Mouse (Mus musculus): ENCODE measurements around the gene Krtap5-5. TPM values are rescaled to one million over a fixed set of nuclear protein-coding genes. Genes with fewer than 3 reads are reported as not detected.
"Not testable (repeated sequence)": the region's sequence is repeated elsewhere in the genome, so short reads cannot be mapped to it uniquely, and the experiment has no call there.

Gene Krtap5-5
- not detected in 2 replicates for polyA plus RNA-seq (2016; fragmentation: Nextera tagmentation; extraction: Ambion mirVana)

DNA sequence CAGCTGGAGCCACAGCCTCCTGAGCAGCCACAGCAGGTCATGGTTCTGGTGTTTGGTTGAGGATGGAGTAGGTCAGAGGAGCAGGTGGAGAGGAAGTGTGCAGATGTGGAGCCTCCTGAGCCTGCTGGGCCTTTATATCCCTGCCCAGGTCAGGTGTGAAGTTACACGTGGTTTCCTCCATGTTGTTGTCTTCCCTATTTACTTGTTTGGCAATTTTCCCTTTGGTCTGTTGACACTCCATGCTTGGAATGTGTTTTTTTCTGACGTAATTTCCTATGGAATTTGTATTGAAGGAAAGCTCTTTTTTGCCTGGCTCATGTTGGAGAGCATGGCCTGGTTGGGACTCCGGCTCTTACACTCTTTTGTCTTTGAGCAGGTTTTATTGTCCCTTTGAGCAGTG, at the start of gene Krtap5-5:
TSS of gene Krtap5-5 (minus strand) at position 101 of the 400 bp plus-strand sequence.
- ATAC-seq (ENCODE audit: insufficient number of reproducible peaks, insufficient read depth, low FRiP score, low TSS enrichment, low read depth); H3K9me3 ChIP-seq: not testable (repeated sequence)
- WGBS = 49% methylated on average over 3 of the region's 3 CpGs

DNA sequence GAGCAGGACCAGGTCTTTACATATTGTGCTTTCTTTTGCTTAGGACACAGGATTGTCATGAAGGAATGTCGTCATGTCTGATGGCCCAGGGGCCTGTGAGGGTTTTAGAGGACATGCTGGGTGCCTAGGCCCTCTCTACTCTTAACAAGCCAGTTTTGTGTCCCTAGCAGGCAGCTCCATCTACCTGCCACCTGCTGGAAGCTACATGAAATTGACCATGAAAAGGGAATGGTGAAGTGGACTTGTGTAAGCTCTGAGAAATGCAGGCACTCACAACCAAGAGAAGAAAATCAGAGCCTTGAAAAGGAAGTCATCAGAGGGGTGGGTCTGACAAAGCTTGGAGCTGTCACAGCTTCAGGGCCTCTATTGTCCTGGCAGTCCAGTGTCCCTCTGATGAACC, 49.5 kb upstream of the Krtap5-5 start:
- not testable (repeated sequence) for H3K36me3 ChIP-seq; ATAC-seq (ENCODE audit: insufficient number of reproducible peaks, insufficient read depth, low FRiP score, low TSS enrichment, low read depth); H3K27ac ChIP-seq; H3K4me1 ChIP-seq (replicated peaks); H3K4me3 ChIP-seq (replicated peaks); H3K9me3 ChIP-seq; H3K9ac ChIP-seq (replicated peaks); H3K4me2 ChIP-seq
- H3K27me3 ChIP-seq = peaks cover 13% of the 10 kb centered on the region
- WGBS = 63% methylated on average over 1 of the region's 1 CpGs

More for the DNA sequence above, at the start of gene Krtap5-5:
- H3K36me3 ChIP-seq; H3K4me3 ChIP-seq (replicated peaks); H3K9ac ChIP-seq (replicated peaks); H3K4me1 ChIP-seq (replicated peaks); H3K27me3 ChIP-seq; H3K4me2 ChIP-seq; H3K27ac ChIP-seq: not testable (repeated sequence)

DNA sequence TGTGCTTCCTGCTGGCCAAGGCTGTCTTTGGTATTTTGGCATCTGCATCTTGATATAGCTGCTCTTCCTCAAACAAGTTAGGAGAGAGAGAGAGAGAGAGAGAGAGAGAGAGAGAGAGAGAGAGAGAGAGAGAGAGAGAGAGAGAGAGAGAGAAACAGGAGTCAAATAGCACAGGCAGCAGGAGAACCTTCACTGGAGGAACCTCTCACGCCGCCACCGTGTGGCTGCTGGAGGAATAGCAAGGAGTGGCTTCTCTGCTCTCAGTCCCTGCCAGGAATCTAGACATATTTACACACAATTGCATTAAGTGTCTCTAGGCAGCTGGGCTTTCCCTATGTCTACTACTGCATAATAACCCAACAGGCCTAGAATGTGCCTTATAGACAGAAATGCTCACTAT, 48.4 kb upstream of the Krtap5-5 start:
- not testable (repeated sequence) for H3K4me1 ChIP-seq (replicated peaks); H3K27ac ChIP-seq; H3K4me2 ChIP-seq; H3K9me3 ChIP-seq; H3K9ac ChIP-seq (replicated peaks); H3K36me3 ChIP-seq; ATAC-seq (ENCODE audit: insufficient number of reproducible peaks, insufficient read depth, low FRiP score, low TSS enrichment, low read depth); H3K4me3 ChIP-seq (replicated peaks)
- peaks cover 12% of the 10 kb centered on the region for H3K27me3 ChIP-seq
- WGBS = 0% methylated on average over 3 of the region's 3 CpGs

DNA sequence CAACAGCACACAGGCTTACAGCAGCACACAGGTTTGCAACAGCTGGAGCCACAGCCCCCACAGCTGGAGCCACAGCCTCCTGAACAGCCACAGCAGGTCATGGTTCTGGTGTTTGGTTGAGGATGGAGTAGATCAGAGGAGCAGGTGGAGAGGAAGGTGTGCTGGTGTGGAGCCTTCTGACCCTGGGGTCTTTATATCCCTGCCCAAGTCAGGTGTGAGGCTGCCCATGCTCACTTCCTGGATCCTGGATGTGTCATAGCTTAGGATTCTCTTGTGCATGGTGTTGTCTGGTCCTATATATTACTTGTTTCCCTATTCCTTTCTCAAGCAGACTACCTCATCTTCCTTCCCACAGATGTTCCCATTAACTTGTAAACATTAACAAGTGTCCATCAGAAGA, 44.5 kb upstream of the Krtap5-5 start, which contains the start of gene Gm4559:
TSS of gene Gm4559 (minus strand) at position 101 of the 400 bp plus-strand sequence.
- not testable (repeated sequence) for H3K9ac ChIP-seq (replicated peaks); H3K27me3 ChIP-seq; H3K4me1 ChIP-seq (replicated peaks); H3K9me3 ChIP-seq; ATAC-seq (ENCODE audit: insufficient number of reproducible peaks, insufficient read depth, low FRiP score, low TSS enrichment, low read depth); H3K4me2 ChIP-seq; H3K4me3 ChIP-seq (replicated peaks); H3K27ac ChIP-seq; H3K36me3 ChIP-seq

DNA sequence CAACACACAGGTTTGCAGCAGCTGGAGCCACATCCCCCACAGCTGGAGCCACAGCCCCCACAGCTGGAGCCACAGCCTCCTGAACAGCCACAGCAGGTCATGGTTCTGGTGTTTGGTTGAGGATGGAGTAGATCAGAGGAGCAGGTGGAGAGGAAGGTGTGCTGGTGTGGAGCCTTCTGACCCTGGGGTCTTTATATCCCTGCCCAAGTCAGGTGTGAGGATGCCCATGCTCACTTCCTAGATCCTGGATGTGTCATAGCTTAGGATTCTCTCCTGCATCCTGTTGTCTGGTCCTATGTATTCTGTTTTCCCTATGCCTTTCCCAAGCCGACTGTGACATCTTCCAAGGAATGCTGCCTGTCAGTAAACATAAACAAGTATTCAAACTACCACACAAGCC, 28.5 kb upstream of the Krtap5-5 start, which contains the start of gene Gm2431:
TSS of gene Gm2431 (minus strand) at position 101 of the 400 bp plus-strand sequence.
- not testable (repeated sequence) for H3K4me1 ChIP-seq (replicated peaks); H3K4me2 ChIP-seq; H3K36me3 ChIP-seq; H3K27me3 ChIP-seq; H3K9ac ChIP-seq (replicated peaks); ATAC-seq (ENCODE audit: insufficient number of reproducible peaks, insufficient read depth, low FRiP score, low TSS enrichment, low read depth); H3K27ac ChIP-seq; H3K4me3 ChIP-seq (replicated peaks); H3K9me3 ChIP-seq
- WGBS = 50% methylated on average over 1 of the region's 1 CpGs

DNA sequence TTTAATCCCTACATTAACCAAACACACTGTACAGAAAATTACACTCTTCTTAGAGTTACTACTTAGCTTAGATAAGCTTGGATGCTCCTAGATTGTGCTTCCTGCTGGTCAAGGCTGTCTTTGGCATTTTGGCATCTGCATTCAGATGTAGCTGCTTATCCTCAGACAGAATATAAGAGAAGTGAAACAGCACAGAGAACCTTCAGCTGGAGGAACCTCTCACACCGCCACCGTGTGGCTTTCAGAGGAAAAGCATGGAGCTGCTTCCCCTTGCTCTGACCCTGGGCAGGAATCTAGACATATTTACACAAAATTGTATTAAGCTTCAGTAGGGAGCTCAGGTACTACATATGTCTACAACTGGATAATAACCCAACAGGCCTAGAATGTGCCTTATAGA, 25.7 kb upstream of the Krtap5-5 start:
- Histone ChIP-seq H3K9ac (replicated peaks) (no peak overlapping the region), H3K9me3 (no peaks in the 10 kb centered on the region), H3K4me1 (replicated peaks) (no peaks in the 10 kb centered on the region), H3K27me3 (0 out of 2 replicates have a peak, but pooled peaks cover 11% of the 10 kb centered on the region), H3K36me3 (no peaks in the 10 kb centered on the region), H3K27ac (no peak overlapping the region), H3K4me3 (replicated peaks) (no peak overlapping the region), H3K4me2 (no peak overlapping the region)
- ATAC-seq (ENCODE audit: insufficient number of reproducible peaks, insufficient read depth, low FRiP score, low TSS enrichment, low read depth) = no peak
- 0% methylated on average over 2 of the region's 2 CpGs for WGBS

DNA sequence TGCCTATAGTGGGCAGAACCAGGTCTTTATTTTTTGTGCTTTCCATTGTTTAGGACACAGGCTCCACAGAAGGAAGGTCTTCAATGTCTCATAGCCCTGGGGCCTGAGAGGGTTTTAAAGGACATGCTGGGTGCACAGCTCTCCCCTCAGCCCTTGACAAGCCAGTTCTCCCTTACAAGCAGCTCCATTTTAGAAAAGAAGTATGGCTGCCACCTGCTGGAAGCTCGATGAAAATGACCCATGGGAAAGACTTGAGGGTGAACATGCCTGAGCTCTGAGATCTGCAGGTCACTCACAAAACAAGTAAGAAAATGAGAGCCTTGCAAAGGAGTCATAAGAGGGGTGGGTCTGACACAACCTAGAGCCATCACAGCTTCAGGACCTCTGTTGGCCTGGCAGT, 20.1 kb upstream of the Krtap5-5 start:
- WGBS = 0% methylated on average over 1 of the region's 1 CpGs

DNA sequence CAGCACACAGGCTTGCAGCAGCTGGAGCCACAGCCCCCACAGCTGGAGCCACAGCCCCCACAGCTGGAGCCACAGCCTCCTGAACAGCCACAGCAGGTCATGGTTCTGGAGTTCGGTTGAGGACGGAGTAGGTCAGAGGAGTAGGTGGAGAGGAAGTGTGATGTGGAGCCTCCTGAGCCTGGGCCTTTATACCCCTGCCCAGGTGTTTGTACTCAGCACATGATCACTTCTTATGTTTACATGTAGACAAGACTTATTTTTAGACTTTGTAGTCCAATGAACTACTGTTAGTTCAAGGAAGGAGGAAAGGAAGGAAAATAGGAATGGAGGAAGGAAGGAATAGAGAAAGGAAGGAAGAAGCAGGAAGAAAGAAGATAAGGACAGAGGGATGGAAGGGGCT, 11.2 kb upstream of the Krtap5-5 start, which contains the start of gene Gm40460:
TSS of gene Gm40460 (minus strand) at position 101 of the 400 bp plus-strand sequence.
- Histone ChIP-seq H3K4me2 (no peak within 1 kb of the TSS), H3K27me3 (no peaks in the 10 kb centered on the region), H3K4me1 (replicated peaks) (no peaks in the 10 kb centered on the region), H3K4me3 (replicated peaks) (no peak within 1 kb of the TSS), H3K36me3 (no peaks in the 10 kb centered on the region), H3K9ac (replicated peaks) (no peak within 1 kb of the TSS), H3K27ac (no peak within 1 kb of the TSS), H3K9me3 (0 out of 2 replicates have a peak, but pooled peaks cover under 1% of the 10 kb centered on the region)
- no peak for ATAC-seq (ENCODE audit: insufficient number of reproducible peaks, insufficient read depth, low FRiP score, low TSS enrichment, low read depth)
- 26% methylated on average over 2 of the region's 2 CpGs for WGBS

More for the DNA sequence above, 20.1 kb upstream of the Krtap5-5 start:
- H3K36me3 ChIP-seq = no peaks in the 10 kb centered on the region
- H3K27me3 ChIP-seq = 0 out of 2 replicates have a peak, but pooled peaks cover 4% of the 10 kb centered on the region
- H3K9me3 ChIP-seq = no peaks in the 10 kb centered on the region
- H3K27ac ChIP-seq = no peak overlapping the region
- no peak overlapping the region for H3K4me2 ChIP-seq
- no peak overlapping the region for H3K4me3 ChIP-seq (replicated peaks)
- no peak overlapping the region for H3K9ac ChIP-seq (replicated peaks)
- ATAC-seq (ENCODE audit: insufficient number of reproducible peaks, insufficient read depth, low FRiP score, low TSS enrichment, low read depth) = no peak
- H3K4me1 ChIP-seq (replicated peaks) = no peaks in the 10 kb centered on the region

DNA sequence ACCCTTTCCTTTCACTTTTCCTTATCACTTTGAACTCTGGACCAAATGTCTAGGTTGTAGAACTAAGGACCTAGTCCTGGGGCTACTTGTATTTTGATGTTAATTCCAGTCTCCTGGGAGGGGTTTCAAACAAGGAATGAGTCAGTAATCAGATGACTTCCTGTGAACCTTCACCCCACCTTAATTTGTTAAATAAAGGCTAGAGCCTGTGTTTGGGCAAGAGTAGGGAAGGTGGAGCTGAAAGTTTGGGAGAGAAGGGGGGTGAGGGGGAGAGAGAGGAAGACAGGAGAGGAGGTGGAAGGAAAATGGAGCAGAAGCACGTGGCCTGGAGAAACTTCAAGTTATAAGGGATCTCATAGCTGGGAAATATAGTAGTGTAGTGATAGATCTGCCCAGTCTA, 1.8 kb upstream of the Krtap5-5 start:
- H3K4me3 ChIP-seq (replicated peaks) = no peak overlapping the region
- H3K36me3 ChIP-seq = no peaks in the 10 kb centered on the region
- no peak overlapping the region for H3K9ac ChIP-seq (replicated peaks)
- no peaks in the 10 kb centered on the region for H3K27me3 ChIP-seq
- no peak for ATAC-seq (ENCODE audit: insufficient number of reproducible peaks, insufficient read depth, low FRiP score, low TSS enrichment, low read depth)
- H3K9me3 ChIP-seq = 0 out of 2 replicates have a peak, but pooled peaks cover 5% of the 10 kb centered on the region
- H3K4me2 ChIP-seq = no peak overlapping the region
- H3K27ac ChIP-seq = no peak overlapping the region
- 38% methylated on average over 1 of the region's 1 CpGs for WGBS
- 0 out of 2 replicates have a peak, but pooled peaks cover 7% of the 10 kb centered on the region for H3K4me1 ChIP-seq (replicated peaks)

DNA sequence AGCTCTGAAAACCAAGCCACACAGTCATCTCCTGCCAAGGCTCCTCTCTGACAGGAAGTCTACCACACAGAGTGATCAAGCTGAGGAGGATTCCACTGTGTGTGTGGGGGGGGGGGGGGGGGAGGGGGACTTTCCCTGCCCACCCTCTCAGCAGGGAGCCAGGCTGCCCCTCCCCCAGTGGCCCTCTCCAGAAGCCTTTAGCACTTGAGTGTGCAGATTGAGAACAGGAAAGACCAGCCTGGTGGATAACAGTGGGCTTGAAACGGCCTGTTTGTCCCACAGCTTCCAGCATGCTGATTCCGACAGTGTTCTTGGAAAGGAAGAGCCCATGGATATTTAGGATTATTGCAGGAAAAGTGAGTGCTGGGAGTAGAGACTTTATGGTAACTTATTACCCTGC, 5.3 kb downstream of the Krtap5-5 start:
- Histone ChIP-seq H3K4me1 (replicated peaks) (0 out of 2 replicates have a peak, but pooled peaks cover 8% of the 10 kb centered on the region), H3K27ac (no peak overlapping the region), H3K4me2 (no peak overlapping the region), H3K4me3 (replicated peaks) (no peak overlapping the region), H3K9me3 (no peaks in the 10 kb centered on the region), H3K36me3 (no peaks in the 10 kb centered on the region), H3K27me3 (no peaks in the 10 kb centered on the region), H3K9ac (replicated peaks) (no peak overlapping the region)
- 43% methylated on average over 2 of the region's 2 CpGs for WGBS
- ATAC-seq (ENCODE audit: insufficient number of reproducible peaks, insufficient read depth, low FRiP score, low TSS enrichment, low read depth) = no peak

DNA sequence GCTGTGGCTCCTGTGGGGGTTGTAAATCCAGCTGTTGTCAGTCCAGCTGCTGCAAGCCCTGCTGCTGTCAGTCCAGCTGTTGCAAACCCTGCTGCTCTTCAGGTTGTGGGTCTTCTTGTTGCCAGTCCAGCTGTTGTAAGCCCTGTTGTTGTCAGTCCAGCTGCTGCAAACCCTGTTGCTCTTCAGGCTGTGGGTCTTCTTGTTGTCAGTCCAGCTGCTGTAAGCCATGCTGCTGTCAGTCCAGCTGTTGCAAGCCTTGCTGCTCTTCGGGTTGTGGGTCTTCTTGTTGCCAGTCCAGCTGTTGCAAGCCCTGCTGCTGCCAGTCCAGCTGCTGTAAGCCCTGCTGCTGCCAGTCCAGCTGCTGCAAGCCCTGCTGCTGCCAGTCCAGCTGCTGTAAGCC, 17.6 kb downstream of the Krtap5-5 start:
- not testable (repeated sequence) for ATAC-seq (ENCODE audit: insufficient number of reproducible peaks, insufficient read depth, low FRiP score, low TSS enrichment, low read depth); H3K27me3 ChIP-seq; H3K9ac ChIP-seq (replicated peaks); H3K27ac ChIP-seq; H3K4me1 ChIP-seq (replicated peaks); H3K4me2 ChIP-seq; H3K36me3 ChIP-seq; H3K4me3 ChIP-seq (replicated peaks); H3K9me3 ChIP-seq
- WGBS = 71% methylated on average over 1 of the region's 1 CpGs

DNA sequence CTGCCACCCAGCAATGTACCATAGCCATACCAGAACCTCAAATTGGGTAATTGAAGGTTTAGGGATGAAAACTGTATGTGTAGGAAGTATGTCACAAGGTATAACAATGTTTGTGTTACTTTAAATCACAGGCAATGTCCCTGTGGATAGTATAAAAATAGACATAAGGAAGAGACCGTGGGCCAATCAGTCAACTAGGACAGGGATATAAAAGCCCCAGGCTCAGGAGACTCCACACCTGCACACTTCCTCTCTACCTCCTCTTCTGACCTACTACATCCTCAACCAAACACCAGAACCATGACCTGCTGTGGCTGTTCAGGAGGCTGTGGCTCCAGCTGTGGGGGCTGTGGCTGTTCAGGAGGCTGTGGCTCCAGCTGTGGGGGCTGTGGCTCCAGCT, 18.2 kb downstream of the Krtap5-5 start, which contains the start of gene Gm7579:
TSS of gene Gm7579 (plus strand) at position 301 of the 400 bp plus-strand sequence.
- 71% methylated on average over 1 of the region's 1 CpGs for WGBS
- ATAC-seq (ENCODE audit: insufficient number of reproducible peaks, insufficient read depth, low FRiP score, low TSS enrichment, low read depth) = no peak
- H3K4me2 ChIP-seq = no peak within 1 kb of the TSS

More for the DNA sequence above, 18.2 kb downstream of the Krtap5-5 start, which contains the start of gene Gm7579:
- H3K4me1 ChIP-seq (replicated peaks) = no peaks in the 10 kb centered on the region
- H3K27ac ChIP-seq = no peak within 1 kb of the TSS
- H3K27me3 ChIP-seq = no peaks in the 10 kb centered on the region; the same call in 1 of the 2 replicates
- H3K9me3 ChIP-seq = no peaks in the 10 kb centered on the region
- no peaks in the 10 kb centered on the region for H3K36me3 ChIP-seq
- H3K4me3 ChIP-seq (replicated peaks) = no peak within 1 kb of the TSS
- H3K9ac ChIP-seq (replicated peaks) = no peak within 1 kb of the TSS

Measured in limb, embryonic 12.5 days (tissue).